Mouse (Mus musculus): Measurements from ENCODE around the gene Asic2. TPM values are rescaled to one million over a fixed set of nuclear protein-coding genes. Genes with fewer than 3 reads are reported as not detected.

Asic2 gene
- polyA plus RNA-seq, 1 experiment from 2014 or later: 12.4 TPM

DNA sequence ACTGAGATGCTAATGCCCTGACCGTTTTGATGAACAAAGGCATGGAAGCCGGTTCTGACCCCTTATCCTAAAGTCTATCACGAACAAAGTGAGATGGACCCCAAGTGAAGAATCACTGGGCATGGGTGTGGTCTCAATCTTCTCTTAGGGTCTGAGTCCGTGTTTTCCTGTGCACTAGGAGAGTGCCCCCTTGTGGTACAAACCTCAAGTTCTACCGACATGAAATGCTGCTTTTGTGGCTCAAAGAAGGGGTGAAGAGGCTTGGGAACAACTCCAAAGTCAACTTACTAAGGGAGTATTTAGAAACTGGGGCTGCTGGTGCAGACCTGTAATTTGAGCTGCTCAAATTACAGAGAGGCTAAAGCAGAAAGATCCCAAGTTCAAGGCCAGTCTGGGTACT lies 1116.4 kb downstream of the Asic2 start:
- Histone ChIP-seq H3K27ac (no peak overlapping the region), H3K9me3 (ENCODE audit: control insufficient read depth, low read length) (no peaks in the 10 kb centered on the region), H3K4me1 (replicated peaks; ENCODE audit: control insufficient read depth, insufficient read depth, low read length) (no peaks in the 10 kb centered on the region; the same call in 1 of the 2 replicates), H3K36me3 (replicated peaks; ENCODE audit: control insufficient read depth, insufficient read depth) (no peaks in the 10 kb centered on the region), H3K4me2 (replicated peaks) (no peak overlapping the region), H3K4me3 (replicated peaks; ENCODE audit: low read length) (no peak overlapping the region), H3K9ac (no peak overlapping the region), H3K27me3 (ENCODE audit: control insufficient read depth, insufficient read depth, low read length) (no peaks in the 10 kb centered on the region)
- DNase-seq (ENCODE audit: low spot score) (no peak), ATAC-seq (ENCODE audit: low FRiP score) (no peak)
- 49% methylated on average over 5 of the region's 5 CpGs for WGBS

DNA sequence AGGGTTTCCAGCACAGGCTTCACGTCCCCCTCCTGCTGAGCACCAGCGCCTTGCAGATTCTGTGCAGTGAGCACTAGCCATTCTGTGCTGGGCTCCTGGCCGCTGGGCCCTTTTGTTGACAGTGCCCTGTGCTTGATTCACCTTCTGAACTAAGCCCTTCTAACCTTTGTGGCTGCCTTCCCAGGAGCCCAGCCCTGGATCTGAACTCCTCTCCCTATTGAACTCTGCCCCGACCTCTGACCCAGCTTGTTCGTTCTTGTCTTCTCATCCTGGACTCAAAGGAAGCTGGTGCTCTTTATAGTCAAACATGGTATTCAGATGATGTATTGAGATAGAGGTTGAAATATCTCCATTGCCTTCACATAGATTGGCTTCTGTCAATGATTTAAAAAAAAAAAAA lies 1120.1 kb downstream of the Asic2 start:
- Histone ChIP-seq H3K27me3 (ENCODE audit: control insufficient read depth, insufficient read depth, low read length) (no peaks in the 10 kb centered on the region), H3K36me3 (replicated peaks; ENCODE audit: control insufficient read depth, insufficient read depth) (no peaks in the 10 kb centered on the region), H3K4me2 (replicated peaks) (no peak overlapping the region), H3K27ac (no peak overlapping the region), H3K4me3 (replicated peaks; ENCODE audit: low read length) (no peak overlapping the region), H3K4me1 (replicated peaks; ENCODE audit: control insufficient read depth, insufficient read depth, low read length) (no peaks in the 10 kb centered on the region; the same call in 1 of the 2 replicates), H3K9me3 (ENCODE audit: control insufficient read depth, low read length) (no peaks in the 10 kb centered on the region), H3K9ac (no peak overlapping the region)
- 36% methylated on average over 5 of the region's 5 CpGs for WGBS
- no peak for DNase-seq (ENCODE audit: low spot score)
- no peak for ATAC-seq (ENCODE audit: low FRiP score)

DNA sequence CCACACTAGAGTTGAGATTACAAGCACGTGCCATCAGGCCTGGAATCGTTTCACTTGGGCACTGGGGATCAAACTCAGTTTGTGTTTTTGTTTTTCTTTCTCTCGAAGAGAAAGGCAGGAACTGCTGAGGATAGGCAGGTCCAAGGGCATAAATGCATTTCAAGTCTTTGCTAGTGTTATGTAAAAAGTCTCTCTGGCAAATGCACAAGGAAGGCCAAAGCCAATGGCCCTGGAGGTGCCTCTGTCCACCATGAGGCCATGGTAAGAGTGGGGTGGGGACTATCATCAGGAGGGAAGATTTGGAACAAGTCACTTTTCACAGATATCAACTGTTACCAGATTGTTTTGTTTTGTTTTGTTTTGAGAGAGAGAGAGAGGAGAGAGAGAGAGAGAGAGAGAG lies 1122.1 kb downstream of the Asic2 start:
- no peaks in the 10 kb centered on the region; the same call in 1 of the 2 replicates for H3K4me1 ChIP-seq (replicated peaks; ENCODE audit: control insufficient read depth, insufficient read depth, low read length)
- ATAC-seq (ENCODE audit: low FRiP score): no peak
- no peak overlapping the region for H3K4me3 ChIP-seq (replicated peaks; ENCODE audit: low read length)
- DNase-seq (ENCODE audit: low spot score): no peak
- no peaks in the 10 kb centered on the region for H3K27me3 ChIP-seq (ENCODE audit: control insufficient read depth, insufficient read depth, low read length)
- WGBS: 60% methylated on average over 3 of the region's 3 CpGs
- H3K9me3 ChIP-seq (ENCODE audit: control insufficient read depth, low read length): no peaks in the 10 kb centered on the region
- no peak overlapping the region for H3K4me2 ChIP-seq (replicated peaks)
- H3K27ac ChIP-seq: no peak overlapping the region
- H3K9ac ChIP-seq: no peak overlapping the region
- H3K36me3 ChIP-seq (replicated peaks; ENCODE audit: control insufficient read depth, insufficient read depth): no peaks in the 10 kb centered on the region

DNA sequence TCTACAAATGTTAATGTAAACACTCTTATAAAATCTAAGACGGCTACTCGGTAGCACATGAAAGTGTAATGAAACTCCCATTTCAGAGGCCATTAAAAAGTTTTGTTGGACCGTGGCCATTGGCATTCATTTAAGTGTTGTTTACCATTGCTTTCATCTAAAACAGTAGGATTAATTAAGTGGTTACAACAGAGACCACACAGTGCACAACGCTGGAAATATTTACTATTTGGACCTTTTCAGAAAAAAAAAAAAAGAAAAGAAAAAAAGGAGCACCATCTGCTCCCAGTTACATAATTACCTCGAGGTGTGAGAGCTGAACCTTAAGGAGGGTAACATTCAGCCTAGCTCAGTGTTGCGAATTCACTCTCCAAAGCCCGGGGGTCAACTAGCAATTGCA lies 1122.8 kb downstream of the Asic2 start:
- ATAC-seq (ENCODE audit: low FRiP score) (no peak), DNase-seq (ENCODE audit: low spot score) (no peak)
- Histone ChIP-seq H3K4me1 (replicated peaks; ENCODE audit: control insufficient read depth, insufficient read depth, low read length) (no peaks in the 10 kb centered on the region; the same call in 1 of the 2 replicates), H3K9me3 (ENCODE audit: control insufficient read depth, low read length) (no peaks in the 10 kb centered on the region), H3K4me2 (replicated peaks) (no peak overlapping the region), H3K27me3 (ENCODE audit: control insufficient read depth, insufficient read depth, low read length) (no peaks in the 10 kb centered on the region), H3K9ac (no peak overlapping the region), H3K27ac (no peak overlapping the region), H3K4me3 (replicated peaks; ENCODE audit: low read length) (no peak overlapping the region), H3K36me3 (replicated peaks; ENCODE audit: control insufficient read depth, insufficient read depth) (no peaks in the 10 kb centered on the region)
- 61% methylated on average over 7 of the region's 7 CpGs for WGBS

DNA sequence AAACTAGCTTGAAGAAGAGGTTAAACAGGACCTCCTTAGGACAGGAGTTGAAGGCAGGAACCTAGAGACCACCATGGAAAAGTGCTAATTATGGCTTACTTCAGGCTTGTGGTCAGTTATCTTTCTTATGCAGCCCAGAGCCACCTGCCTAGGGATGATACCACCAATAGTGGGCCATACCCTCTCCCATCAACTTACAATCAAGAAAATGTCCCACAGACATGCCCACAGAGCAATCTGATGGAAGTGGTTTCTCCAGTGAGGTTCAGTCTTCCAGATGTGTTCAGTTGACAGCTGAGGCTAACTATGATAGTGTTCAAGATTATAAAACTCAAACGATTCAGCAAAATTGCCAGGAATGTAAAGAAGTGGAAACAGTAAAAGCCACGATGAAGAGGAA lies 1124.8 kb downstream of the Asic2 start:
- 96% methylated on average over 2 of the region's 2 CpGs for WGBS

DNA sequence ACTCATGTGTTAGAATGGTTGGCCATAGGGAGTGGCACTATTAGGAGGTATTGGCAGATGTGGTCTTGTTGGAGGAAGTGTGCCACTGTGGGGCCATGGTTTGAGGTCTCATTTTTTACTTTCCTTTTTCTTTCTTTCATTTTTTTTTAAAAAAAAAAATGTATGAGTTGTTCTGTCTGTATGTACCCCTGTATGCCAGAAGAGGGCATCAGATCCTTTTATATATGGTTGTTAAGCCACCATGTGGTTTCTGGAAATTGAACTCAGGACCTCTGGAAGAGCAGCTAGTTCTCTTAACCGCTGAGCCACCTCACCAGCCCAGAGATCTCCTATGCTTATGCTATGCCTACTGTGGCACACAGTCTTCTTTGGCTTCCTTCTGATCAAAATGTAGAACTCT lies 1129.5 kb downstream of the Asic2 start:
- Histone ChIP-seq H3K9me3 (ENCODE audit: control insufficient read depth, low read length) (no peaks in the 10 kb centered on the region), H3K4me3 (replicated peaks; ENCODE audit: low read length) (no peak overlapping the region), H3K4me2 (replicated peaks) (no peak overlapping the region), H3K4me1 (replicated peaks; ENCODE audit: control insufficient read depth, insufficient read depth, low read length) (no peaks in the 10 kb centered on the region; the same call in 1 of the 2 replicates), H3K9ac (no peak overlapping the region), H3K27me3 (ENCODE audit: control insufficient read depth, insufficient read depth, low read length) (no peaks in the 10 kb centered on the region), H3K27ac (no peak overlapping the region), H3K36me3 (replicated peaks; ENCODE audit: control insufficient read depth, insufficient read depth) (no peaks in the 10 kb centered on the region)
- no peak for DNase-seq (ENCODE audit: low spot score)
- 70% methylated on average over 1 of the region's 1 CpGs for WGBS
- no peak for ATAC-seq (ENCODE audit: low FRiP score)

More for the DNA sequence above, 1124.8 kb downstream of the Asic2 start:
- no peak overlapping the region for H3K9ac ChIP-seq
- H3K4me1 ChIP-seq (replicated peaks; ENCODE audit: control insufficient read depth, insufficient read depth, low read length): no peaks in the 10 kb centered on the region; the same call in 1 of the 2 replicates
- DNase-seq (ENCODE audit: low spot score): no peak
- H3K27me3 ChIP-seq (ENCODE audit: control insufficient read depth, insufficient read depth, low read length): no peaks in the 10 kb centered on the region
- no peak overlapping the region for H3K27ac ChIP-seq
- ATAC-seq (ENCODE audit: low FRiP score): no peak
- H3K4me3 ChIP-seq (replicated peaks; ENCODE audit: low read length): no peak overlapping the region
- H3K9me3 ChIP-seq (ENCODE audit: control insufficient read depth, low read length): no peaks in the 10 kb centered on the region
- H3K36me3 ChIP-seq (replicated peaks; ENCODE audit: control insufficient read depth, insufficient read depth): no peaks in the 10 kb centered on the region
- no peak overlapping the region for H3K4me2 ChIP-seq (replicated peaks)

DNA sequence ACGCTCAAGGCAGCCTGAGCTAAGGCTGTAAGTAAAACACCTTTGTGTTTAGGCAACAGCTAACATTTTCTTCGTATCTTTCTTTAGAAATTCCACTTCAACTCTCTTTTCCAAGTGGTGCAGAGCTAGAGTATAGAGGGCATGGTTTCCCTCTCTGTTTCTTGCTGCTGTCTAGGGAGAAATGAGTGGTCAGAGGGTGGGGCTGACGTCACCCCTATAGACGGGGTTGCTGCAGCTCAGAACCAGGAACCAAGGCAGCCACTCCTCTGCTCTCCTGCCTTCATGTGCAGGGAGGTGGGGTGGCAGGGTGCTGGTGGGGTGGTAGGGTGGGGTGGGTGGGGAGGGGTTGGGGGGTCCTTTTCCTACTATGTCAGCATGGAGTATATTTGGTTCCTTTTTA lies 1132.4 kb downstream of the Asic2 start:
- no peak for ATAC-seq (ENCODE audit: low FRiP score)
- 76% methylated on average over 4 of the region's 4 CpGs for WGBS
- no peaks in the 10 kb centered on the region for H3K27me3 ChIP-seq (ENCODE audit: control insufficient read depth, insufficient read depth, low read length)

DNA sequence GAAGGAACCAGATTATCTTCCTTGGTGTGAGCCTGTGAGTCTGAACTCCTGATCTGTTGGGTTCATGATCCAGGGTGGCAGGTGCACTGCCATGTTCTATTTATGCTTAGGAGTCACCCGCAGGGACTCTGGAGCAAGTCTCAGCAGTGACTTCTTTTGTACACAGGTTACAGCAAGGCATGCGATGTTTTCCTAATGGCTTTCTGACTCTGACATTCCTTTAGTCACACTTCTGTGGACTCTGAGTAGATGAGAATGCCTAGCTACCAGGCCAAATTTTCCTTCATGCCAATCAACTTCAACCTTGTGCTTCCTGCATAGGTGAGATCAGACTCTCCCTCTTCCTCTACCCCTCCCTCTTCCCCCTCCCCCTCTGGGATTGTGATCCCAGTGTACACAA lies 1132.9 kb downstream of the Asic2 start:
- ATAC-seq (ENCODE audit: low FRiP score): no peak
- WGBS: 81% methylated on average over 2 of the region's 2 CpGs
- H3K4me1 ChIP-seq (replicated peaks; ENCODE audit: control insufficient read depth, insufficient read depth, low read length): peaks cover 7% of the 10 kb centered on the region; the same call in 1 of the 2 replicates
- DNase-seq (ENCODE audit: low spot score): no peak
- H3K36me3 ChIP-seq (replicated peaks; ENCODE audit: control insufficient read depth, insufficient read depth): no peaks in the 10 kb centered on the region
- H3K4me3 ChIP-seq (replicated peaks; ENCODE audit: low read length): no peak overlapping the region
- no peak overlapping the region for H3K27ac ChIP-seq
- no peaks in the 10 kb centered on the region for H3K9me3 ChIP-seq (ENCODE audit: control insufficient read depth, low read length)
- H3K9ac ChIP-seq: no peak overlapping the region
- H3K27me3 ChIP-seq (ENCODE audit: control insufficient read depth, insufficient read depth, low read length): no peaks in the 10 kb centered on the region
- H3K4me2 ChIP-seq (replicated peaks): no peak overlapping the region

More for the DNA sequence above, 1132.4 kb downstream of the Asic2 start:
- no peak for DNase-seq (ENCODE audit: low spot score)
- Histone ChIP-seq H3K36me3 (replicated peaks; ENCODE audit: control insufficient read depth, insufficient read depth) (no peaks in the 10 kb centered on the region), H3K9me3 (ENCODE audit: control insufficient read depth, low read length) (no peaks in the 10 kb centered on the region), H3K4me2 (replicated peaks) (no peak overlapping the region), H3K4me3 (replicated peaks; ENCODE audit: low read length) (no peak overlapping the region), H3K9ac (no peak overlapping the region), H3K27ac (no peak overlapping the region), H3K4me1 (replicated peaks; ENCODE audit: control insufficient read depth, insufficient read depth, low read length) (peaks cover 7% of the 10 kb centered on the region; the same call in 1 of the 2 replicates)
